Mouse (Mus musculus): Measurements from ENCODE around the gene Ror1. TPM values are rescaled to one million over a fixed set of nuclear protein-coding genes. Genes with fewer than 3 reads are reported as not detected.

The Ror1 gene
- total RNA-seq, 2 experiments from 2014 or later, result 6.1 to 7.0 TPM

- Histone ChIP-seq H3K27ac (peak overlapping the region; percentile 87; the same call in 1 of the 2 replicates), H3K4me3 (peak overlapping the region; percentile 76)
- no peak for DNase-seq (ENCODE audit: low spot score in 2 of 2)
- no peak for TF ChIP-seq CTCF (conservative IDR thresholded peaks at IDR 0.05)
Observed at GRCm38 (mm10) chr4:100096596-100097181, 1.1 kb downstream of the Ror1 start.

- H3K27ac ChIP-seq, result peak overlapping the region; percentile 32; the same call in 1 of the 2 replicates
- H3K4me3 ChIP-seq, result peak overlapping the region; percentile 76
- TF ChIP-seq CTCF (conservative IDR thresholded peaks at IDR 0.05), result no peak
- DNase-seq (ENCODE audit: low spot score in 2 of 2), result no peak
Observed at GRCm38 (mm10) chr4:100097364-100097979, 1.9 kb downstream of the Ror1 start.

GRCm38 (mm10) chr4:100101066-100101820 is 5.7 kb downstream of the Ror1 start:
- no peak for TF ChIP-seq CTCF (conservative IDR thresholded peaks at IDR 0.05)
- Histone ChIP-seq H3K4me3 (no peak overlapping the region), H3K27ac (no peak overlapping the region)
- no peak for DNase-seq (ENCODE audit: low spot score in 2 of 2)

- no peak for DNase-seq (ENCODE audit: low spot score in 2 of 2)
- H3K27ac ChIP-seq, result no peak overlapping the region
- TF ChIP-seq CTCF (conservative IDR thresholded peaks at IDR 0.05), result no peak
- no peak overlapping the region for H3K4me3 ChIP-seq
Observed at GRCm38 (mm10) chr4:100101844-100102243, 6.3 kb downstream of the Ror1 start.

GRCm38 (mm10) chr4:100104241-100104640 is 8.7 kb downstream of the Ror1 start:
- no peak for TF ChIP-seq CTCF (conservative IDR thresholded peaks at IDR 0.05)

GRCm38 (mm10) chr4:100107593-100107992 is 12.0 kb downstream of the Ror1 start:
- DNase-seq (ENCODE audit: low spot score in 2 of 2), result no peak
- Histone ChIP-seq H3K27ac (no peak overlapping the region), H3K4me3 (no peak overlapping the region)
- no peak for TF ChIP-seq CTCF (conservative IDR thresholded peaks at IDR 0.05)

More at GRCm38 (mm10) chr4:100104241-100104640, 8.7 kb downstream of the Ror1 start:
- no peak overlapping the region for H3K27ac ChIP-seq
- no peak for DNase-seq (ENCODE audit: low spot score in 2 of 2)
- H3K4me3 ChIP-seq, result no peak overlapping the region

- DNase-seq (ENCODE audit: low spot score in 2 of 2), result no peak
- H3K27ac ChIP-seq, result no peak overlapping the region
- no peak overlapping the region for H3K4me3 ChIP-seq
- no peak for TF ChIP-seq CTCF (conservative IDR thresholded peaks at IDR 0.05)
Observed at GRCm38 (mm10) chr4:100108551-100108950, 13.0 kb downstream of the Ror1 start.

- TF ChIP-seq CTCF (conservative IDR thresholded peaks at IDR 0.05), result no peak
- no peak overlapping the region for H3K27ac ChIP-seq
- no peak for DNase-seq (ENCODE audit: low spot score in 2 of 2)
- H3K4me3 ChIP-seq, result no peak overlapping the region
Observed at GRCm38 (mm10) chr4:100114148-100114547, 18.6 kb downstream of the Ror1 start.

- H3K4me3 ChIP-seq, result no peak overlapping the region
- peak; percentile 42 for TF ChIP-seq CTCF (conservative IDR thresholded peaks at IDR 0.05)
- no peak overlapping the region for H3K27ac ChIP-seq
- DNase-seq (ENCODE audit: low spot score in 2 of 2), result no peak
Observed at GRCm38 (mm10) chr4:100116366-100116765, 20.8 kb downstream of the Ror1 start.

- TF ChIP-seq CTCF (conservative IDR thresholded peaks at IDR 0.05), result no peak
- no peak for DNase-seq (ENCODE audit: low spot score in 2 of 2)
- H3K4me3 ChIP-seq, result no peak overlapping the region
- H3K27ac ChIP-seq, result no peak overlapping the region
Observed at GRCm38 (mm10) chr4:100118676-100119075, 23.1 kb downstream of the Ror1 start.

- H3K4me3 ChIP-seq, result no peak overlapping the region
- no peak for TF ChIP-seq CTCF (conservative IDR thresholded peaks at IDR 0.05)
- no peak overlapping the region for H3K27ac ChIP-seq
- no peak for DNase-seq (ENCODE audit: low spot score in 2 of 2)
Observed at GRCm38 (mm10) chr4:100119431-100119830, 23.8 kb downstream of the Ror1 start.

- Histone ChIP-seq H3K4me3 (no peak overlapping the region), H3K27ac (no peak overlapping the region)
- DNase-seq (ENCODE audit: low spot score in 2 of 2), result no peak
- no peak for TF ChIP-seq CTCF (conservative IDR thresholded peaks at IDR 0.05)
Observed at GRCm38 (mm10) chr4:100120547-100120946, 25.0 kb downstream of the Ror1 start.

- no peak for DNase-seq (ENCODE audit: low spot score in 2 of 2)
- H3K4me3 ChIP-seq, result no peak overlapping the region
- TF ChIP-seq CTCF (conservative IDR thresholded peaks at IDR 0.05), result no peak
- H3K27ac ChIP-seq, result no peak overlapping the region
Observed at GRCm38 (mm10) chr4:100122436-100122835, 26.8 kb downstream of the Ror1 start.

Data from layer of hippocampus, adult 2 months (tissue).